Mouse (Mus musculus) kidney, adult 2 months (tissue): ENCODE data around the gene Gm9945.

Experiments used
- CTCF ChIP-seq: fragments of 200-500 bp; conservative IDR thresholded peaks from 2 replicates; pipeline ENCODE4 v1.5.1; 2011; ENCODE audit warnings: low read depth, mild to moderate bottlenecking, control low read depth, low read length, moderate library complexity, mixed read lengths; ENCODE audit not compliant: insufficient read depth, insufficient read length
- POLR2A ChIP-seq: fragments of 200-500 bp; IDR thresholded peaks from one replicate; pipeline ENCODE4 v1.6.1; 2011; ENCODE audit warnings: low read depth, low read length, control low read depth

- TF ChIP-seq CTCF (no peak), POLR2A (no peak)
Observed at GRCm38 (mm10) chr11:53522362-53522761, 42.4 kb downstream of the Gm9945 start.
